Mouse (Mus musculus) cerebellum, adult 11-12 months (tissue): ENCODE results near the gene Cflar.
"Not testable (repeated sequence)": the region's sequence is repeated elsewhere in the genome, so short reads cannot be mapped to it uniquely, and the experiment has no call there.

Experiments
- DNase-seq: peaks from one replicate; pipeline ENCODE4 v3.0.0; 2022

Cflar gene

DNA sequence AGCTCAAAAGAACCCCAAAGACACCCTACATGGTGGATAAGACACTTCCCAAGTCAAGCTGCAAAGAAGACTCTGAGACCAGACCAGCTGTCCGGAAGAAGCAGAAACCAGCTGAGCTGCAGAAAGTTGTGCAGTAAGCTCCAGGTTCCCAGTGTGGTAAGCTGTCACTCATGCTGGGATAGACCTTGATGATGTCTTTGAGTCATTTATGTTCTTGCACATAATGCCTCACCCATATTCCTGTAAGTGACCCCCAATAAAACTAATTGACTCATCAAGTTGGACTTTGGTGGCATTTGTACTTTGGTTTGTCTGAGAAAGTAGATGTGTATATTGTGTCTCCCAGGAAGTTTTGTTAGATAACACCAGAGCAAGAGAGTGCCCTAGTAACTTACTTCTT, 66.3 kb downstream of the Cflar start:
- DNase-seq, result no peak

DNA sequence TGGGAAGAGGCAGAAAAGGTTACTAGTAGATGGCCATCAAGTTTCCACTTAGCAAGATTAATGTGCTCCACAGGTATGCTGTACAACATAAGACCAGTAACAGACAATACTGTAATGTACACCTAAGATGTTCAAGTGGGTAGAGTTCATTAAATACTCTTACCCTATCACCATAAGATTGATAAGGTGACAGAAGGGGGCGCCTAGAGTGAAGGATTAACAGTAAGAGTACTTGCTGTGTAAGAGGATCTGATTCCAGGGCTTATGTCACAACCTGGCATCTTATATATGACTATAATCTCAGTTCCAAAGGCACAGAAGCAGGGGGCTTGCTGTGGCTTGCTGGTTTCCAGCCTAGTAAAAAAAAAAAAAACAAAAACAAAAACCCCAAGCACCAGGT, 66.9 kb downstream of the Cflar start:
- no peak for DNase-seq

DNA sequence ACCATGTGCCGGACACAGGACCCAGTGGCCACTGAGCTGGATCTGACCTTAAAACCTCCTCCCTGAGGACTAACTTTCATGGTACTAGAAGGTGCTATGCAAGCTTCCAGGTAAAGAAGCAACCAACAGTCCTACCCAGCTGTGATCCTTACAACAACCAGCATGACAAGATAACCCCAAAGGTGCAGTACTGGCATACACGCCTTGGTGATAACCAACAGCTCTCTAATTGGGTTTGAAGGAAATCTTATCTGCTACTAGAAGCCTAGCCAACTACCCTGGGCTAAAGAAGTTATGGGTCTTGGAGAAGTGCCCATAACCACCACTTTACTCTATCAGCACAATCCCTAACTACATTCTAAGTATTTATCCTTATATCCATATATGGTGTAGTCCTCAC, 75.0 kb downstream of the Cflar start:
- DNase-seq, result no peak

DNA sequence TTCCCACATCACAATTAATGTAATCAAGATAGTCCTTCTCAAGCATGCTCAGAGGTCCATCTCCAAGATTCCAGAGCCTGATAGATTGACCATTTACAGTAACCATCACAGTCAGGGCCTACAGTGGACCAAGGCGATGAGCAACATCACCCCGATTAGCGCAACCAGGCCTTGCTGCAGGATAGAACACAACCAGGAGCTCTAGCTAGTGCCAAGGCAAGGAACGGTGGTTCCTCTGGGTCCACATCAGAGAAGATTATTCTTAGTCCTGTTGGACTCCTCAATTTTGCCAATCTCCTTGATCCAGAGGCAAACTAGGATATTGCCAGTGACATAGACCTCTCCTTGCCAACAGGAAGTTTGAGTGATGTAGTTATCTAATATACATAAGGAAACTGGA, 77.1 kb downstream of the Cflar start:
- no peak for DNase-seq

DNA sequence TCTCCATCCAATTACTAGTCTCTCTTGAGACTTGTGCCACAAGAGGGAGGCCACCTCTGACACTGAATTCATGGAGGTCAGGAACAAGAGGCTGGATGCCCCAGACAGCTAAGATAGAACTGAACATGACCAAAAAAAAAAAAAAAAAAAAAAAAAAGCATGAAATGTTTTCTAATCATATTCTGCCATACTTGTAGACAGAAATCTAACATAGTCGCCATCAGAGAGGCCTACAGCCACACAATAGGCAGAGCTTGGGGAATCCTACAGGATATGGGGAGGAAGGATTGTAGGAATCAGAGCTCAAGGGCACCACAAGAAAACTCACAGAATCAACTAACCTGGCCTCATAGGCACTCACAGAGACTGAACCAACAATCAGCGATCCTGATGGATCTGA, 83.4 kb downstream of the Cflar start:
- no peak for DNase-seq

DNA sequence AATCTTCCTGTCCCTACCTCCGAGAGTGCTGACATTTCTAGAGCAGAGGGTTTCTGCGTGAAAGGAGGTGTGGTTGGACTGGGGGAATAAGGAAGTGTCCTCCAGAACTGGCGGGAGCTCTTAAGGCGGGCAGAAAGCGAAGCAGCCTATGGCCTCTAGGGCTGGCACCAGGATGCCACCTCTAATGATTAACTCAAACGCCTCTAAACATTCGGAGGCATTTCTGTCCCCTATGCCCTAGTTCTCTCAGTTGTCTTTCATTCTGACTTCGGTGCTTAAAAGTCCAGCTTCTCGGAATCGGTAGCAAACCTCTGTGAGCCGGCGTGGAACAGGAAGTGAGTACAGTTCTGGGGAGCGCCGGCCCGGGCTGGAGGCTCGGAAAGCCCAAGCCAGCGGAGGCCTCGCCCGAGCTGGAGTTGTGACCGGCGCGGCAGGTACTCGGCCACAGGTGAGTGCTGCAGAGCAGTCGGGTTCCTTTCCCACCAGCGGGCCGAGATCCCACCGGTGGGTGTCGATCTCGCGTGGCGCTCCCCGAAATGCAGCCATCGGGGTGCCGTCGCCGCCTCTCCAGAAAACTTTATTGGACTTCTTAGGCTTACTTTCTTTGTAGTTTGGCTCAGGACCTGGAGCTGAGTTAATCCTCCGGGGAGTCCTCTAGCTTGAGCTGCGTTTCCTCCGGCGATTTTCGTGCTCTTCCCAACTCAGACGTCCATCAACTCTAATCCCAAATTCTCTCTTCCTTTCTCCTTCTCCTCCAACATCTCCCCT, 84.2 kb downstream of the Cflar start, which contains the start of gene Casp8:
TSS of gene Casp8 (plus strand) at position 84 of the 768 bp plus-strand sequence.
- DNase-seq, result no peak

DNA sequence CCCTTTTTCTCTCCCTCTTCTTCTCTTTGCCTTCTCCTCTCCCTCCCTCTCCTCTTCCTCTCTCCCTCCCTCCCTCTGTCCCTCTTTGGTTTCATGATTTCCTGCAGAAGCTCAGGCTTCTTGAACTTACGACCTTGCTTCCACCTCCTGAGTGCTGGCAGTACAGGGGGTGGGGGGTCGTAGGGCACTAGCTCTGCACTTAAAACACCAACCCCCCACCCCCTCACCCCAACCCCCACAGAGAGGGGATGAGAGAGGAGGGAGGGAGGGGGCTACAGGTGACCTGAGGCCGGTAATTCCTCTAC, 84.7 kb downstream of the Cflar start:
- DNase-seq, result no peak

DNA sequence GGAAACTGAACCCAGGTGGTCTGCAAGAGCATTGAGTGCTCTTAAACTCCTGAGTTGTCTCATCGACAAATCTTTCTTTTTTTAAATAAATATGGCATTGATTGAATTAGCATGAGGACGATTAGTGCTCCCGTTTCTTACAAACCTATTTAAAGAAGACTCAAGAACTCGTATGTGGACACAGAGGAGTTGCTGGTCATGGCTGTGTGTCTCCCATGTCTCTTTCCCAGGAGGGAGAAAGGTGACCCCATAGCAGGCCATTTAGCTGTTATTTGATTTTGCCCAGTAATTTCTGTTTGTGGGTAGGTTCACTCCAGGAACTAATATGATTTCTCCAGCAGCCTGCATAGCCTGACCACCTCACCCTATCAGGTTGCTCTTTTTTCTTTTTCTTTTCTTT, 85.5 kb downstream of the Cflar start:
- no peak for DNase-seq

DNA sequence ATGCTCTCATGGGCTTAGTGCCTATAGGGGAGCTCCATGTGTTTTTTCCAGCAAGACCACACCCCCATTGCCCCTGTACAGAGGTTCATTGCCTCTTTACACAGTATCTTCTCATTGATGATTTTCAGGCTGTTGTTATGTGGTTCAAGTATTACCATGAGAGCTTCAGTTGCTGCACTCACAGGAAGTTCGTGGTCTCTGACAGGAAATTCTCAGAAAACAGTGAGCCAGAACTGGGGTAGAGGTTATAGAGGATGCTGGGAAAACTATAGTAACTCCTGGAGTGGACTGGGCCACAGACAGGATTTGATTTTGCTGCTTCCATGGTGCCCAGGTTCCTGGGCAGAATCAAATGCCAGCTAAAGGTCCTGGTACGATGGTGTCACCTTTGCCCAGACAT, 86.1 kb downstream of the Cflar start:
- DNase-seq, result no peak

DNA sequence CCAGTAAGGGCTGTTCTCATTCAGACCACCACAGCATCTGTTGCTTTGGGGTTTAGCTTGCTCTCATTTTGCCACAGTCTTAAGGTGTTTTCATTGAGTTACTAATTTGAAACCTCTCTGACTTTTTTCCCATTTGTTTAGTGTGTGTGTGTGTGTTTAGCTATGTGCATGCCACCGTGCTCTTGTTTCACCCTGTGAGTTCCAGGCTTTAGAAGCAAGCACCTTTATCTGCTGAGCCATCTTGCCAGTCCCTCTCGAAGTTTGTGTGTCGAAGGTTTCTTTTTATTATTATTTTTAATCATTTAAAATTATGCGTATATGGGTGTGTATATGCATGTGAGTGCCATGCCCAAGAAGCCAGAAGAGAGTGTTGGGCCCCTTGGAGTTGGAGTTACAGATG, 87.6 kb downstream of the Cflar start:
- DNase-seq, result no peak

DNA sequence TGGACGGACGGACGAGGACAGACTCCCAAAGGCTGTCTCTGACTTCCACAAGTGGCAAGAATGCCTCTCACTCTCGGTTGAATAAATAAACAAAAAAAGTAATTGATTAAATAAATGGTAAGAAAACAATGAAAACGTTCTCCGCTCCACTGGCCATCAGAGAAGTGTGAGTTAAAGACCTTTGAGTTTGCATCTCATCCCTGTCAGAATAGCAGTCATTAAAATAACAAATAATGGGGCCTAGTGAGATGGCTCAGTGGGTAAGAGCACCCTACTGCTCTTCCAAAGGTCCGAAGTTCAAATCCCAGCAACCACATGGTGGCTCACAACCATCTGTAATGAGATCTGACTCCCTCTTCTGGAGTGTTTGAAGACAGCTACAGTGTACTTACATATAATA, 89.3 kb downstream of the Cflar start:
- DNase-seq, result not testable (repeated sequence)

DNA sequence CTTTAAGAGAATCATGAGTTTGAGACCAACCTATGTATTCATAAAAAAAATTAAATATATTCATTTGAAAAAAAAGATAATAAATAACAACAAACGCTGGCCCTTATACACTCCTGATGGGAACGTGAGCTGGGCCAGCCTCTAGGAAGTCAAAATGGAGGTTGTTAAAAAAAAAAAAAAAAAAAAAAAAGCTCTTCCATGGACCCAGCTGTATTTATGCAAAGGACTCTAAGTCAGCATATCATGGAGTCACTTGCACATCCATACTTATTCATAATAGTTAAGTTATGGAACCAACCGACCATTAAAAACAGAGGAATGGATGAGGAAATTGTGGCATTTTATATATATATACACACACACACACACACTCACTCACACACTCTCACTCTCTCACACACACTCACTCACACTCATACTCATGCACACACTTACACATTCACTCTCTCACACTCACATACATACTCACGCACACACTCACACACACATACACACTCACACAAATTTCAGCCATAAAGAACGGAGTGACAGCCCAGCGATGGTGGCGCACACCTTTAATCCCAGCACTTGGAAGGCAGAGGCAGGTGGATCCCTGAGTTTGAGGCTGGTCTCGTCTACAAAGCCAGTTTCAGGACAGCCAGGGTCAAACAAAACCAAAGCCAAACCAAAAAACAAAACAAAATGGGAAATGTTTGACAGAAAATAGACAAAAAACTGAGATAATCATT, 90.4 kb downstream of the Cflar start:
- no peak for DNase-seq

DNA sequence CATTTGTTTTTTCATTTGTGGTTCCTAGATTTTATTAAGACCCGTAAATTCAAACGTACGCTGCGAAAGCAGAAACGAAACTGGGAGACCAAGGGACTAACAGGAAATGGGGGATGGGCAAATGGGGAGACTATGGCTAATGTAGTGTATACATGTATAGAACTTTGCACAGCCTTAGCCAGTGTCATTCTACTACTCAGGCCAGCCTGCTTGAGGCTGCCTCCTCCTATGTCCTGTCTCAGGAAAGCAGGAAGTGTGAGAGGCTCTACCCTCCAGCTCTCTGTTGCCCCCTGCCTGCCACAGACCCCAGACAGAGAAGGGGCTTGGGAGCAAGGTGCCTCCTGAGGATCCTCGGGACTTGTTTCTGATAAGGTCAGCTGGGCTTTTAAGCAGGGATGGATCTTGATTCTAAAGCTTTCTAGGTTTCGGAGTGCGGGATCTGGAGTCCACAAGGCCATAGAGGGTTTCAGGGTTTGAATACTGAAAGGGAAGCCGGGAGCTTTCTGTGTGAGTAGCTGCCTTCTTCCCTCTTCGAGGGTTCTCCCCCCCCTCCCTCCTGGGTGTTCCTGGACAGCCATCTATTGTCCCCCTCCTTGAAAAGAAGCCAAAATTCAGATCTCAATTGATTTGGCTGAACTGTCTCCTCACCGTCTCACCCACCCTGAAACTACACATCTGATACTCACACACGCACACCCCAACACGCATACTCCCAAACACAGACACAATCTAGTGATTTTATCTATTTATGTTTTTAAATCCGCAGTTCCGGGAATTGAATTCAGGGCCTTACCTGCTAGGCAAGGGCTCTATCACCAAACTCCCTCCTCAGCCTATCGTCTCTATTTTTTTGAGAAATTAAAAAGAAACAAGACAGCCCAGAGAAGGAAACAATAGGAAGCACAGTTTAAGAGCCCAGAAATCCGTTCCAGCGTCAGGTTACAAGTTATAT, 91.3 kb downstream of the Cflar start:
- DNase-seq, result no peak

DNA sequence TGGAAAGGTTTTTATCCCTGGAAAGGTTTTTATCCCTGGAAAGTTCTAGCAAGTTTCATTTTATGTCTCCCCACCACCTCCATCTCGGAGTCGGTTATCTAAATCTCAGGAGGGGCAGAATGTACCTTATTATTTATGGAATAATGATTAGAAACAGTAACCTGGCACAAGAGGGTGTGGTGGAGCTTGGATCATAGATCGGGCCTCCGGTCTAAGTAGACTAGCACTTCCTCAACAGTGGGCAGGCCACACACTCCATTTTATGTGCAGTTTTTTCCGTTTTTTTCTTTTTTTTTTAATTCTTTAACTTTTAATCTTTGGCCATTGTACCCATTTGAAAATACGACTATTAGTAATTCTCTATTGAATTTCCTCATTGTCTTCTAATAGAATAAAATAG, 92.2 kb downstream of the Cflar start:
- no peak for DNase-seq

DNA sequence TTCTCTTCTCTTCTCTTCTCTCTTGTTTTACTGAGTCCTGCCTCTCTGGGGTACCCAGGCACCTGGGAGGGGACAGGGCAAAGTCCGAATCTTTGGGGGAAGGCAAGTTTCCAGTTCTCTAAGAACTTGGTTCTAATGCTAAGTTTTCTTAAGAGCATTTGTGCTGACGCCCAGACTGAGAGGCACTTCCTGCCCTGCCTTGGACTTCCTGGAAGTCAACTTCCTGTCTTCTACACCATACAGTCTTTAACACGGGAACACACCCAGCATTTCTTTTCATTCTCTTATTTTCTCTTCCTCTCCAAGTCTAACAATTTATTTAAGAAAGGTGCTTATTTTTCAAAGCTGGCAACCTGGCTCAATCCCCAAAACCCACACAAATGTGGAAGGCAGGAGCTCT, 95.3 kb downstream of the Cflar start:
- no peak for DNase-seq
